Mouse (Mus musculus) brain, embryonic 18.5 days (tissue): ENCODE measurements around the gene Glrx5.

ENCODE experiments used
- DNase-seq: peaks from one replicate; pipeline ENCODE4 v3.0.0-alpha.2; 2012; ENCODE audit warnings: low read depth, low spot score

The Glrx5 gene

DNA sequence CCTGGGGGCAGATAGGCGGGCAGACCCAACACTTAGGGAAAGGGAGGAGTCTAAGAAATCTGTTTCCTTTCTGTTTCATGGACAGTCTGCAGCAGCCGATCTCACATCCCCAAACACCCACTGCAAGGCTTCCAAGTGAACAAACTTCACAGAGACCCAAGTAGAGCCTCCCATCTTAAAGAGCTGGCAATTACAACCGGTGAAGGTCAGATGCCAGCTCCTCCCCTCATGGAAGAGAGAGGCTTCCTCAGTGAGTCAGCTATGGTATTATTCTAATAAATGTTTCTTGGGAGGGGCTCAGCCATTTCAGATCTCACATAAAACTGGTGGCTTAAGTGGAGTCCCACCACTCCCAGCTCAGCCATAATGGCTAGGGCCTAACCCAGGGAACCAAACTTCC lies 28.8 kb upstream of the Glrx5 start:
- no peak for DNase-seq

DNA sequence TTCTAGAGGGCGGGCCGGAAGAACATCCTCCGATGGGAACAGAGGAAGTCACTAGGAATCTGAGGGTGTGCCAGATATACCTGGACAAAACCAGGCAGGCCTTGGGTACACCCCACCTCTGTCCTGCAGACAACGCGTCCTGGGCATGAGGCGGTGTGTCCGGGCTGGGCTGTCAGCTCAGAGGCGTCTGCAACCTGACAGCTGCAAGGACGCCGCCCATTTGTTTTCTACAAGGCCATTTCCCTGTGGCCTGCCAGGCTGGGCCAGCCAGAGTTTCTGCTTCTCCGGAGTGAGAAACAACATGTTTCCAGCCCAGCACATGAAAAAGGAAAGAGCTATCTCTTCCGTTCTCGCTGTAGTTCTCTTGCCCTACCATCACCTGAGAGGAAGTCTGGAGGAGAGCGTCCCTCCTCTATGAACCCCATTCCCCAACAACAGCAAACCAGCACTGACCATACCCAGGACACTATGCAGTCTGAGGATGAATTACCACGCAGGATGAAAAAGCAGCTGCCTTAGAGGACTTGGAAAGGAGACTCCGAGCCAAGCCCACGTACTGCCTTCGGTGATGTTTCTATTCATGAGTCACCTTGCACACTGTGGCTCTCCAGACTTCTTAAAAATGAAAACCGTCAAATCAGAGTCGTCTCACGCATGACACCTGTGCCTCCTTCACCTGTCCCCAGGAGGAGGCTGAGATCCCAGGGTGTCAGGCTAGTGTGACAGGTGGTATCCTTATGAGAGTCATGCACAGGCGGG lies 27.4 kb upstream of the Glrx5 start:
- DNase-seq, result no peak

GRCm38 (mm10) chr12:105005715-105005972 lies 26.8 kb upstream of the Glrx5 start:
- no peak for DNase-seq

GRCm38 (mm10) chr12:105008150-105008549 lies 24.3 kb upstream of the Glrx5 start:
- no peak for DNase-seq

DNA sequence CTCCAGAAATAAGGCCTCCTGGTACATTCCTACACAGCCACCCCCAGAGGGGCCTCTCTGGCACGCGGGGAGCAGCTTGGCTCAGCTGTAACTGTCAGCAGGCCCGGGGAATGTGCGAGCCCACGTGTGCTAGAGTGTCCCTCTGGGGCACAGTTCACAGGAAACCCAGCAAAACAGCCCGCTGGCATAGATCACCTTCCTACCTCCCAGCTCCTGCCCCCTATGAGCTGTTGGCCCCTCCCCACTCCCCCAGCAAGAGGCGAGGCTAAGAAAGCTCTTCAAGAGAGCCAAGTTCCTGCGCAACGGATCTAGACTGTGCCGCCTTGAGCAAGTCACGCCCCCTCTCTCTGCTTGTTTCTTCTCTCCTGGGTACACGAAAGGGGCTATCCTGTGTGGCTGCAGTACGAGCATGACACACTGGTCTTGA lies 23.7 kb upstream of the Glrx5 start:
- no peak for DNase-seq

- DNase-seq, result no peak
Measured at GRCm38 (mm10) chr12:105009370-105010212, 22.9 kb upstream of the Glrx5 start, which contains the start of gene Syne3. Gene Syne3 (minus strand): TSS chr12:105009809.

DNA sequence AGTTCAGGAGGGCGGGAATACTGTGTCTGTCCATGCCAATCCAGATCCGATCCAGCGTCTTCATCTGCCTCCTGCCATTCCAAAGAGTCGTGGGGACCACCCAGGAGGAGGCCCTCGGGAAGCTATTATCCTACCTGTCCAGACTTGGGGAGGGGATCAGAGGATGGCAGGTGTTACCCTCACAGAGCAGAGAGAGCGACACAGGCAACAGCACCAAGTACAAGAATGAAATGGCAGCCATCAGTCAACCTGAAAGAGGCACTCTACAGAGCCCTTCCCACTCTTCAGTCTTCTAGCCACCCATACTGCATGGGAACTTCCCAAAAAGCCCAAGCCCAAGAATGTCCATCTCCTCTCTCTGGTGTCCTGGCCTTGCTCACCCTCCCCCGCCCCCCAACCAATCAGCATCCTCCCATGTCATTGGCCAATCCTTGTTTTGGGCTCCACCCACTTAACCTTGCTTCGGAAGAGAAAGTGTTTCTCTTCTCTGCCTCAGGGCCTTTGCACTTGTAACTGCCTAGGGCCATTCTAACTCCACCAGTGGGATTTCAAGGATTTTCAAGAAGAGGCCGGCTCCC lies 22.2 kb upstream of the Glrx5 start:
- no peak for DNase-seq

DNA sequence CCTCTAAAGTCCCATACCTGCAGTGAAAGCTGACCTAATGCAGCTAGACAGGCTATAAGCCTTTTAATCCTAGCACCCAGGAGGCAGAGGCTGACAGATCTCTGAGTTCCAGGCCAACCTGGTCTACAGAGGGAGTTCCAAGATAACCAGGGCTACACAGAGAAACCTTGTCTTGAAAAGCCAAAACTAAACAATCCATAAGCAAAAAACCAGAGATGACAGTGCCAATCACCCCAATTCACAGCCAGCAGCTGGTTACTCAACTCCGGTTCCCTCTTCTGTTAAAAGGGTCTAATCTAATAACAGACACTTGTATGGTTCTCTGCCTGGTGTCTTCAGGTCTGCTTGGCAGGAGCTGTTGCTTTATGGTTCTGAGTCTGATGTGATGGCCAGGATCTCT lies 20.9 kb upstream of the Glrx5 start:
- DNase-seq, result no peak

GRCm38 (mm10) chr12:105012314-105012713 lies 20.2 kb upstream of the Glrx5 start:
- no peak for DNase-seq

GRCm38 (mm10) chr12:105013065-105013464 lies 19.4 kb upstream of the Glrx5 start:
- DNase-seq, result no peak

- no peak for DNase-seq
Measured at GRCm38 (mm10) chr12:105016199-105016598, 16.3 kb upstream of the Glrx5 start.

GRCm38 (mm10) chr12:105016639-105017038 lies 15.8 kb upstream of the Glrx5 start:
- no peak for DNase-seq

DNA sequence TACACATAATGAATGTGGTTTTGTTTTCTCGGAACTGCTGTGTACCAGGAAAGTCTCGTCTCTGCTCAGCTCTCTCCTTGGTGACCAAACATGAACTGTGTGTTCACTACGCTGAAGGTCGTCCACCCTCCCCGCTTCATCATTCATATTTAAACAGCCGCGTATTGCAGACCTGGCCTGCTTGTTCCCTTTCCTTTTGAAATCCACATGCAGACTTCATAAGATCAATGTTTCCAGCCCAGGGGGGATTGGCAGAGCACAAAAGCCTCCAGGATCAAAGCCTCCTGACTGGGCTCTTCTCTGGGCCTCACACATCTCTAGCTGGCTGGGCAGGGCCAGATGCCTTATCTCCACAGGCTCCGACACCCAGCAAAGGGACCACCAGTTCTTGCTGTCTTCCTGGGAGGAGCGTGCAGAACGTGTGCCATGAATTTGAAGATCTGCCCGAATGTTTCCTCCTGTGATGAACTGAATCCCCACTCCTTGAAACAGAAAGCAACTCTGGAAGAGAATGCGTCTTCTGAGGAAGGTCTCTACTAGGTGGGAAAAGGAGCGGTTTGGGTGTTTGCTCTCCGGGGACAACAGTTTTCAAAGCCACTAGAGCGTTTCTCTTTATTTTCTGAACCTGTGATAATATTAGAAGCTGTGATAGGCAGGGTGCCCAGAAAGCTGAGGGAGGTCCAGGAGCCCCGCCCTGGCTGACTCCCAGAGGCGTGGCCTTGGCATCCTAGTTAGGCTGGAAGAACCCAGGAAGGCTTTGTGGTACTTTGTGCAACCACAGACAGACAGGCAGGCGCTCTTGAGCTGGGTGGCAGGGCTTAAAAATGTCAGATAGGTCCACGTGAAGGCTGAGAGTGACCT lies 12.9 kb upstream of the Glrx5 start:
- DNase-seq, result no peak

GRCm38 (mm10) chr12:105021441-105022069 lies 10.9 kb upstream of the Glrx5 start:
- DNase-seq, result no peak

GRCm38 (mm10) chr12:105022141-105022540 lies 10.3 kb upstream of the Glrx5 start:
- no peak for DNase-seq

- DNase-seq, result no peak
Measured at GRCm38 (mm10) chr12:105022776-105023175, 9.7 kb upstream of the Glrx5 start.

DNA sequence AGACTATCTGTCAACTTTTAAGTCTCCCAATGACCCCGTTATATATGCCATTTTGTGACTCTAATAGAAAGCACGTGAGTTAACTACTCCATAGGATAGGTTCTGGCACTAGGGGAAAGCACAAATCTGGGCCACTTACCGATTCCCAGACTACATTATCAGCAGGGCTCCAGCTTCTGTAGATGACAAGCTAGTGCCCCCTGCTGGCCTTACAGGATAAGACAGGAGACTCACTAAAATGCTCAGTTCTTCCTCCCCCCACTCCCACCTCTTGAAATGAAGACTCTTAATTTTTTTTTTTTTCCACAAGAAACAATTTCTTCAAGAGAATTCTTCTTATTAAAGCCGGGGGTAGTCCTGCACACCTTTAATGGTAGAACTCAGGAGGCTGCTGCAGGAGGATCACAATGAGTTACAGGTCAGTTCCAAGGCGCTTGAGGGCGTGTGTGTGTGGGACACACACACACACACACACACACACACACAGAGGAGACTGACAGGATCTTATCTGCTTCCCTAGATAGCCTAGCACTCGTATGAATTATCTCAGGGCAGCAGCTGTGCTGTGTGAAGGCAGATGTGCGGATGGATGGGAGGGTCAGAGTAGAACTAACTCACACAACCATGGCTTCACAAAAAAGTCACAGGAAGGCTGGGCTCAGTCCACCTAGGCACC lies 7.1 kb upstream of the Glrx5 start:
- DNase-seq, result no peak

DNA sequence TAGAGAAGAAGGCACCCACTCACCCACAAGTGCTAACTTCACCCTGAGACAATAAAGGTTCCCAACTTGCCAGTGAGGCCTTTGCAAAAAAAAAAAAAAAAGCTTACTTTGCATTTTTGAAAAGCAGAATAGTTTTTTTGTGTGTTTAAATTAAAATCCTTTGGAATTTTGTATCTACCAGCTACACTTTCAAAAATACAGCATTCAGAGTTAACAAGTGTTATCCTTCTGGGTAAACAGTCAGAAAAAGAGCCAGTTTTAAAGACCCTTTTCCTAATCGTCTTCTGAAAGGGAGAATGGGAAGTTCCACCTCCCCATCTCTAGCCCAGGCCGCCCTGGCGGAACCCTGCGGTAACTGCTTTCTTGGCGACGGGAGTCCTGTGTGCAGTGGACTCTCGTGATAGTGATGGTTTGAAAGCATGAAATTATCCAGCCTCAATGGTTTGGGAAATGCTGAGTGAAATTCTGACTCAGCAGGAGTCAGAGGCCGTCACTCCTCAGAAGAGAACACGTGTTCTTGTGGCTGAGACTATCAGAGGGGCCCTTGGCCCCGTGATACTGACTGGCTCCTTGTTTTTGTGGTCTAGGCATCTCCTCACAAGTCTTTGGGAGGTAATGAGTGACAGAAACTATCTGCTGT lies 6.4 kb upstream of the Glrx5 start:
- DNase-seq, result no peak

GRCm38 (mm10) chr12:105027323-105027991 lies 5.0 kb upstream of the Glrx5 start:
- no peak for DNase-seq

GRCm38 (mm10) chr12:105029890-105030289 lies 2.6 kb upstream of the Glrx5 start:
- DNase-seq, result no peak
